Mouse (Mus musculus): Measurements from ENCODE around the gene Spaca6.

- TF ChIP-seq ZNF384 (IDR thresholded peaks at IDR 0.05; ENCODE audit: low read depth, low read length): no peak
- no peak for TF ChIP-seq ZC3H11A (IDR thresholded peaks at IDR 0.05; ENCODE audit: borderline replicate concordance, low read depth, low read length)
- no peak for TF ChIP-seq MAFK (IDR thresholded peaks at IDR 0.05; ENCODE audit: insufficient read depth, low read depth, low read length)
- no peak for TF ChIP-seq HCFC1 (IDR thresholded peaks at IDR 0.05; ENCODE audit: borderline replicate concordance, insufficient read depth, low read length)
- no peak for TF ChIP-seq CHD2 (IDR thresholded peaks at IDR 0.05; ENCODE audit: low read depth, low read length)
Measured at GRCm38 (mm10) chr17:17865168-17865567, 38.2 kb downstream of the Spaca6 start.
